18 mouse cellular contexts compared by ENCODE assay signal in the genomic region with DNA sequence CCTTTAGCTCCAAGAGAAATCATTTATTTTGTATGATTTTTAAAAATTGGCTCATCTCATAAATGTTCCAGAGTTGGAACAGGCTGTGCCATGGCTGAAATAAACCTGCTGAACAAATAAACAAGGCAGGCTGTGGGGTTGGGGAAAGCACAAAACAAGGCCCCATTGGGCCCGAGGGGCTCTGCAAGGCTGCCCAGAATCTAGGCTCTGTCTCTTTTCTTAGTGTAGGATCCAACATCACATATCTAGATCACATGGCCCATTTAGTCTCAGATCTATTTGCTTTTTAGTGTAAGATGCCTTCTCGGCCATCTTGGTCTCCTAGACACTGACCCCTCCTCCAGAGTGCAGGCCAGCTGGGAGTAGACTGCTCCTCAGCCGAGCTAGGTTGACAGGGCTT. TPM values are rescaled to one million over a fixed set of nuclear protein-coding genes. Genes with fewer than 3 reads are reported as not detected.
DNase-seq lines count a peak whose midpoint lies in the region; ATAC-seq and TF ChIP-seq lines count a peak whose summit lies in the region.
"Had no signal": no experiment of that assay in that cellular context is flagged by ENCODE, and none has a peak within 500 bp of the region (broad histone marks: within the 10 kb centered on the region; RNA-seq: fewer than 3 reads in every experiment).

No protein-coding gene starts in this region.

- no peak for ATAC-seq in midbrain, postnatal 0 days (ENCODE audit: low FRiP score)
- ATAC-seq in midbrain, embryonic 14.5 days (ENCODE audit: low FRiP score, low TSS enrichment): no peak
- ATAC-seq: forebrain, embryonic 16.5 days; intestine, embryonic 15.5 days had no signal

- peaks cover 32% of the 10 kb centered on the region for H3K4me1 ChIP-seq in heart, adult 2 months (ENCODE audit: control insufficient read depth, insufficient read depth, low read length)
- H3K4me1 ChIP-seq in kidney, adult 2 months (ENCODE audit: control insufficient read depth, insufficient read depth, low read length): peaks cover 8% of the 10 kb centered on the region
- H3K4me1 ChIP-seq in midbrain, postnatal 0 days (ENCODE audit: insufficient read depth, low read length): peaks cover 9% of the 10 kb centered on the region
- H3K4me1 ChIP-seq in midbrain, embryonic 14.5 days (ENCODE audit: control insufficient read depth, insufficient read depth, low read length): peaks cover 6% of the 10 kb centered on the region

- no peaks in the 10 kb centered on the region for H3K79me2 ChIP-seq in heart, adult 2 months (replicated peaks; ENCODE audit: control insufficient read depth, insufficient read depth, low read length)

- no peak for DNase-seq in heart, adult 2 months
- DNase-seq in heart, postnatal 10 days: no peak
- no peak for DNase-seq in kidney, adult 2 months
- DNase-seq in kidney, adult 11 months: no peak
- DNase-seq in midbrain, postnatal 0 days (ENCODE audit: low spot score): peak; percentile 3
- DNase-seq in midbrain, embryonic 14.5 days: no peak
- DNase-seq: adrenal gland, adult 2 months; adrenal gland, postnatal 25 days; cerebellum, adult 18-20 months; cerebellum, adult 9-11 months; cerebellum, postnatal 36 days; gastrocnemius, postnatal 25 days had no signal

- 72% methylated on average over 3 of the region's 3 CpGs for WGBS in heart, adult 2 months
- 77% methylated on average over 3 of the region's 3 CpGs for WGBS in kidney, adult 2 months
- 46% methylated on average over 3 of the region's 3 CpGs for WGBS in midbrain, postnatal 0 days
- 47% methylated on average over 3 of the region's 3 CpGs for WGBS in midbrain, embryonic 14.5 days

- TF ChIP-seq EP300 in heart, adult 2 months (IDR thresholded peaks at IDR 0.05; ENCODE audit: insufficient read depth, low read depth, low read length): no peak

- H3K27me3 ChIP-seq in heart, adult 2 months (ENCODE audit: control insufficient read depth, insufficient read depth, low read length): no peaks in the 10 kb centered on the region
- no peaks in the 10 kb centered on the region for H3K27me3 ChIP-seq in kidney, adult 2 months (replicated peaks; ENCODE audit: control insufficient read depth, insufficient read depth, low read length)
- no peaks in the 10 kb centered on the region for H3K27me3 ChIP-seq in midbrain, postnatal 0 days (ENCODE audit: insufficient read depth, low read length)
- H3K27me3 ChIP-seq in midbrain, embryonic 14.5 days (ENCODE audit: control insufficient read depth, insufficient read depth, low read length): no peaks in the 10 kb centered on the region
- H3K27me3 ChIP-seq: embryonic facial prominence, embryonic 13.5 days; forebrain, embryonic 12.5 days; heart, embryonic 12.5 days; intestine, embryonic 15.5 days had no signal

- H3K9ac ChIP-seq in heart, adult 2 months (ENCODE audit: low read depth, low read length): no peak overlapping the region
- H3K9ac ChIP-seq in midbrain, postnatal 0 days (replicated peaks; ENCODE audit: low read length, poor library complexity, severe bottlenecking): no peak overlapping the region
- H3K9ac ChIP-seq in midbrain, embryonic 14.5 days (replicated peaks; ENCODE audit: low read length): no peak overlapping the region
- H3K9ac ChIP-seq: embryonic facial prominence, embryonic 13.5 days; forebrain, embryonic 12.5 days; heart, embryonic 12.5 days; intestine, embryonic 15.5 days had no signal

- peaks cover 4% of the 10 kb centered on the region for H3K36me3 ChIP-seq in heart, adult 2 months (ENCODE audit: control insufficient read depth, insufficient read depth, low read length)
- no peaks in the 10 kb centered on the region for H3K36me3 ChIP-seq in kidney, adult 2 months (ENCODE audit: control insufficient read depth, insufficient read depth, low read length)
- no peaks in the 10 kb centered on the region for H3K36me3 ChIP-seq in midbrain, postnatal 0 days (ENCODE audit: insufficient read depth, low read length)
- peaks cover 9% of the 10 kb centered on the region for H3K36me3 ChIP-seq in midbrain, embryonic 14.5 days (ENCODE audit: control insufficient read depth, insufficient read depth, low read length)
- H3K36me3 ChIP-seq: heart, embryonic 12.5 days; intestine, embryonic 15.5 days had no signal

- TF ChIP-seq CTCF in heart, adult 2 months (IDR thresholded peaks at IDR 0.05): no peak
- no peak for TF ChIP-seq CTCF in kidney, adult 2 months (conservative IDR thresholded peaks at IDR 0.05; ENCODE audit: insufficient read depth, insufficient read length, low read depth, low read length)
- TF ChIP-seq CTCF in midbrain, postnatal 0 days (IDR thresholded peaks at IDR 0.05): no peak

- no peak overlapping the region for H3K4me3 ChIP-seq in heart, adult 2 months
- no peak overlapping the region for H3K4me3 ChIP-seq in kidney, adult 2 months (ENCODE audit: insufficient read depth, low read depth, low read length)
- no peak overlapping the region for H3K4me3 ChIP-seq in midbrain, postnatal 0 days (ENCODE audit: low read depth, low read length)
- H3K4me3 ChIP-seq in midbrain, embryonic 14.5 days (replicated peaks; ENCODE audit: low read depth, low read length): no peak overlapping the region
- H3K4me3 ChIP-seq: embryonic facial prominence, embryonic 13.5 days; forebrain, embryonic 12.5 days; heart, embryonic 12.5 days; hindbrain, embryonic 10.5 days; intestine, embryonic 15.5 days had no signal

- no peak for TF ChIP-seq POLR2A in heart, adult 2 months (IDR thresholded peaks at IDR 0.05; ENCODE audit: insufficient read depth, low read depth, low read length)
- no peak for TF ChIP-seq POLR2A in kidney, adult 2 months (IDR thresholded peaks at IDR 0.05; ENCODE audit: low read depth, low read length)

- H3K9me3 ChIP-seq in midbrain, postnatal 0 days (ENCODE audit: low read length): no peaks in the 10 kb centered on the region
- H3K9me3 ChIP-seq in midbrain, embryonic 14.5 days (ENCODE audit: control insufficient read depth, low read length): no peaks in the 10 kb centered on the region
- H3K9me3 ChIP-seq: embryonic facial prominence, embryonic 13.5 days; forebrain, embryonic 12.5 days; heart, embryonic 12.5 days; hindbrain, embryonic 10.5 days; intestine, embryonic 15.5 days had no signal

- no peak overlapping the region for H3K4me2 ChIP-seq in midbrain, postnatal 0 days (ENCODE audit: low read depth, low read length, poor library complexity, severe bottlenecking)
- no peak overlapping the region for H3K4me2 ChIP-seq in midbrain, embryonic 14.5 days (ENCODE audit: low read length)
- H3K4me2 ChIP-seq: embryonic facial prominence, embryonic 13.5 days; forebrain, embryonic 12.5 days; heart, embryonic 12.5 days; intestine, embryonic 15.5 days had no signal

- H3K27ac ChIP-seq in heart, adult 2 months: peak overlapping the region; percentile 79; the same call in 1 of the 2 replicates
- 0 out of 2 replicates have a peak overlapping the region, but pooled peaks have one; percentile 3 for H3K27ac ChIP-seq in kidney, adult 2 months (ENCODE audit: insufficient read depth, low read depth, low read length)
- H3K27ac ChIP-seq in midbrain, postnatal 0 days (ENCODE audit: low read depth, low read length): no peak overlapping the region
- no peak overlapping the region for H3K27ac ChIP-seq in midbrain, embryonic 14.5 days (replicated peaks; ENCODE audit: low read depth, low read length)
- H3K27ac ChIP-seq: embryonic facial prominence, embryonic 13.5 days; forebrain, embryonic 12.5 days; hindbrain, embryonic 10.5 days; intestine, embryonic 15.5 days had no signal

- intact Hi-C loops in heart, adult 2 months (cut with DNase I): no loop called here
- intact Hi-C loops in heart, postnatal 10 days (cut with DNase I): no loop called here

RNA-seq across cellular contexts. Expression of gene Mrpl33, which starts 30.3 kb away (rescaled TPM):
- 100 to 1,000 TPM; 281 to 332 TPM for total RNA-seq in heart, adult 2 months (2021)
- 47.7 and 66.6 TPM in 2 replicates for polyA plus RNA-seq in heart, adult 2 months (2012; rRNA removed)
- 100 to 1,000 TPM; 315 to 318 TPM for total RNA-seq in heart, postnatal 10 days (2021)
- polyA plus RNA-seq in kidney, adult 2 months (2012; rRNA removed): 24.1 and 34.3 TPM in 2 replicates
- total RNA-seq in midbrain, postnatal 0 days (2014; rRNA removed): 79.9 and 114 TPM in 2 replicates
- polyA plus RNA-seq in midbrain, postnatal 0 days (2015; fragmentation: Nextera tagmentation; extraction: Ambion mirVana): 283 and 291 TPM in 2 replicates
- polyA plus RNA-seq in midbrain, embryonic 14.5 days (2014; fragmentation: Nextera tagmentation; extraction: Ambion mirVana): 179 and 211 TPM in 2 replicates

RNA-seq across cellular contexts. Expression of gene Supt7l, which starts 38.9 kb away (rescaled TPM):
- total RNA-seq in heart, adult 2 months (2021): 10 to 100 TPM; 13.3 to 14.6 TPM
- polyA plus RNA-seq in heart, adult 2 months (2012; rRNA removed): 11.2 and 14.4 TPM in 2 replicates
- 10 to 100 TPM; 15.8 to 16.1 TPM for total RNA-seq in heart, postnatal 10 days (2021)
- 16.2 and 17.7 TPM in 2 replicates for polyA plus RNA-seq in kidney, adult 2 months (2012; rRNA removed)
- 25.3 and 25.7 TPM in 2 replicates for total RNA-seq in midbrain, postnatal 0 days (2014; rRNA removed)
- polyA plus RNA-seq in midbrain, postnatal 0 days (2015; fragmentation: Nextera tagmentation; extraction: Ambion mirVana): 18.1 and 20.4 TPM in 2 replicates
- polyA plus RNA-seq in midbrain, embryonic 14.5 days (2014; fragmentation: Nextera tagmentation; extraction: Ambion mirVana): 18.0 and 18.3 TPM in 2 replicates

RNA-seq across cellular contexts. Expression of gene Slc4a1ap, which starts 39.7 kb away (rescaled TPM):
- total RNA-seq in heart, adult 2 months (2021): 10 to 100 TPM; 20.8 to 22.6 TPM
- polyA plus RNA-seq in heart, adult 2 months (2012; rRNA removed): 7.5 and 13.1 TPM in 2 replicates
- total RNA-seq in heart, postnatal 10 days (2021): 10 to 100 TPM; 19.2 to 23.2 TPM
- 10.4 and 11.2 TPM in 2 replicates for polyA plus RNA-seq in kidney, adult 2 months (2012; rRNA removed)
- total RNA-seq in midbrain, postnatal 0 days (2014; rRNA removed): 36.8 and 39.6 TPM in 2 replicates
- polyA plus RNA-seq in midbrain, postnatal 0 days (2015; fragmentation: Nextera tagmentation; extraction: Ambion mirVana): 23.3 and 30.1 TPM in 2 replicates
- 28.6 and 28.9 TPM in 2 replicates for polyA plus RNA-seq in midbrain, embryonic 14.5 days (2014; fragmentation: Nextera tagmentation; extraction: Ambion mirVana)

Comparison
In these comparisons a context has a peak if more than half of its experiments do, and no peak if none do; other contexts are left out.
1. H3K27ac ChIP-seq: peak in heart, adult 2 months (single experiment) and kidney, adult 2 months (single experiment); none in midbrain, postnatal 0 days (single experiment) and midbrain, embryonic 14.5 days (single experiment).